Mouse (Mus musculus) bone marrow, adult 2 months (tissue): ENCODE measurements around the gene Pawr.

Source experiments
- CTCF ChIP-seq: fragments of 200-500 bp; IDR thresholded peaks from 2 replicates; pipeline ENCODE4 v1.5.1; 2011; ENCODE audit warnings: low read length, control low read depth; ENCODE audit not compliant: control insufficient read depth, insufficient read depth
- POLR2A ChIP-seq: fragments of 200-500 bp; IDR thresholded peaks from 2 replicates; pipeline ENCODE4 v1.6.1; 2011; ENCODE audit warnings: low read depth, mild to moderate bottlenecking, control low read depth, low read length, borderline replicate concordance; ENCODE audit not compliant: control insufficient read depth

DNA sequence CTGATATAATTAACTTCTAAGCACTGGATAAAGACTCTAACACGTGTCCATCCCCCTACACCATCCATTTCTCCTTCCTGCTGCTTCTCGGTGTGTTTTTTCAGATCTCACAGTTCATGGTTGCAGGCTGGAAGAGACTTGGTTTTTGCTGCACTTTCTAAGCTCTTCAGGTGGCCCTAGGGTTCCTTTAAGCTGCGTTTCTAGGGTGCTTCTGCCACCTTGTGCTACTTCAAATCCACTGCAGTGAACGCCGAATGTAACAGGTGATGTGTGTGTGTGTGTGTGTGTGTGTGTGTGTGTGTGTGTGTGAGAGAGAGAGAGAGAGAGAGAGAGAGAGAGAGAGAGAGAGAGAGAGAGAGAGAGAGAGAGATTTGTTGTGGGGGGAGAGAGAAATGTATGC lies 103.7 kb downstream of the Pawr start:
- no peak for TF ChIP-seq POLR2A
- no peak for TF ChIP-seq CTCF
